Mouse (Mus musculus): ENCODE data around the gene Rsph1. TPM values are rescaled to one million over a fixed set of nuclear protein-coding genes. Genes with fewer than 3 reads are reported as not detected.
A peak's percentile ranks its signal among the peaks of the same experiment; 100 is the strongest.

Rsph1 gene
- total and polyA plus RNA-seq, 2 experiments from 2014 or later, result 0.27 to 1.6 TPM

DNA sequence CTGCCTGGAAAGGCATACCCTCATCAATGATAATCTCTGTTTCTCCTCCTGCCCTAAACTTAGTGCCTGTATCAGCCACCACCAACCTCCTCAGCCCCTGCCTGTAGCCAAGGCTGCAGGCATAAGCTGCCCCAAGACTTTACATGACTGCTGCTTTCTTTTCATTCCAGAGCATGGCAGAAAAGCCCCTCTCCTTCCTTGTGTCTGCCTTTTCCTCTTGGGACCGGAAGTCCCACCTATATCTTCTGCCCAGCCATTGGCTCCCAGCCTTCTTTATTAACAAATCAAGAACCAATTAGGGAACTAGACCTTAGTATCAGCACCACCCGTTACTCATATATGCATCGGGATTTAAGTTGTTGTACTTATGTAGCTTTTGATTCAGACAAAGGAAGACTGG lies 10.0 kb upstream of the Rsph1 start:
- H3K9ac ChIP-seq (replicated peaks; ENCODE audit: low read depth, low read length), result no peak overlapping the region
- ATAC-seq (ENCODE audit: insufficient read depth, low read depth) (no peak), DNase-seq (ENCODE audit: low spot score) (no peak)
- no peaks in the 10 kb centered on the region for H3K36me3 ChIP-seq (replicated peaks; ENCODE audit: control insufficient read depth, insufficient read depth, low read length)
- H3K4me3 ChIP-seq (ENCODE audit: low read depth, low read length), result no peak overlapping the region
- no peaks in the 10 kb centered on the region for H3K27me3 ChIP-seq (ENCODE audit: control insufficient read depth, insufficient read depth, low read length)
- H3K9me3 ChIP-seq (replicated peaks; ENCODE audit: control insufficient read depth, low read length), result no peaks in the 10 kb centered on the region
- TF ChIP-seq EP300 (IDR thresholded peaks at IDR 0.05; ENCODE audit: low read depth) (no peak), CTCF (IDR thresholded peaks at IDR 0.05; ENCODE audit: low read depth) (no peak)
- WGBS, result 69% methylated on average over 3 of the region's 3 CpGs
- H3K4me1 ChIP-seq (ENCODE audit: control insufficient read depth, insufficient read depth), result no peaks in the 10 kb centered on the region
- H3K4me2 ChIP-seq (ENCODE audit: low read depth, low read length), result no peak overlapping the region
- H3K27ac ChIP-seq (ENCODE audit: low read depth), result no peak overlapping the region

DNA sequence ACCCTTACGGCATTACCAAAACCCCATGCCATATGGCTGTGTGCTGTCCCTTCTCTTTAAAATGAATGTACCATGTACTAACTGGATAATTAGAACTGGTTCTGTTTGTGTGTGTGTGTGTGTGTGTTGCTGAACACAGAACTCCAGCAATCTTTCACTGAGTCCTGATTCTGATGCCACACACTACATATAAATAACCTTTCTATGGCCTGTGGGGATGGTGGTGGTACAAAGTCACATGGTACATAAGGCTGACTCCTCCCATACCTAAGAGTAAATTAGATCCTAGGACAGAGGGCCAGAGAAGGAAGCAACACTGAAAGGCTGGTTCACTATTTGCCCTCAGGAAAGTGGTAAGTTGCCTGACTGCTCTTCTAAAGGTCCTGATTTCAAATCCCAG lies 9.3 kb upstream of the Rsph1 start, which contains the start of gene Slc37a1:
TSS of gene Slc37a1 (plus strand) at position 301 of the 400 bp plus-strand sequence.
- DNase-seq (ENCODE audit: low spot score) (no peak), ATAC-seq (ENCODE audit: insufficient read depth, low read depth) (no peak)
- H3K9ac ChIP-seq (replicated peaks; ENCODE audit: low read depth, low read length), result no peak within 1 kb of the TSS
- no peaks in the 10 kb centered on the region for H3K27me3 ChIP-seq (ENCODE audit: control insufficient read depth, insufficient read depth, low read length)
- no peak for TF ChIP-seq EP300 (IDR thresholded peaks at IDR 0.05; ENCODE audit: low read depth)
- TF ChIP-seq CTCF (IDR thresholded peaks at IDR 0.05; ENCODE audit: low read depth), result no peak
- H3K4me3 ChIP-seq (ENCODE audit: low read depth, low read length), result no peak within 1 kb of the TSS
- H3K4me1 ChIP-seq (ENCODE audit: control insufficient read depth, insufficient read depth), result no peaks in the 10 kb centered on the region
- no peaks in the 10 kb centered on the region for H3K9me3 ChIP-seq (replicated peaks; ENCODE audit: control insufficient read depth, low read length)
- no peak within 1 kb of the TSS for H3K27ac ChIP-seq (ENCODE audit: low read depth)
- H3K4me2 ChIP-seq (ENCODE audit: low read depth, low read length), result no peak within 1 kb of the TSS
- 100% methylated on average over 1 of the region's 1 CpGs for WGBS
- no peaks in the 10 kb centered on the region for H3K36me3 ChIP-seq (replicated peaks; ENCODE audit: control insufficient read depth, insufficient read depth, low read length)

DNA sequence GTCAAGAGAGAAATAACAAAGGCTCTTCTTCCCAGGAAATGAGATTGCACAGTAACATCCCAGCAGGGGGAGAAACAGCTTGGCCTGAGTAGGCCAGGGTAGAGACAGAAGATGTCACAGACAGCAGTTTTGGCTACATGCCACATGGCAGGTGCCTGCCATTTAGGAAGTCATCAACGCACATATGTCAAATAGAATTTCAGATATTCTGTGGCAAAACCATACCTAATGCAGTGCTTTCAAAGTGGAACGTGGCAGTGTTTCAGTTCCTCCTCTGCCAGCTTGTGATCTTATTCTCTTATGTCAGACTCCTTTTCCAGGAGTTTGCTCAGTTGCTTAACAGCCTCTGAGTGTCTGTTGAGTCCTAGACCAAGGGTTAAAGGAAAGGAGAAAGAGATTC lies 8.7 kb upstream of the Rsph1 start:
- H3K9me3 ChIP-seq (replicated peaks; ENCODE audit: control insufficient read depth, low read length), result no peaks in the 10 kb centered on the region
- no peak for DNase-seq (ENCODE audit: low spot score)
- no peak for TF ChIP-seq EP300 (IDR thresholded peaks at IDR 0.05; ENCODE audit: low read depth)
- no peak for TF ChIP-seq CTCF (IDR thresholded peaks at IDR 0.05; ENCODE audit: low read depth)
- H3K4me1 ChIP-seq (ENCODE audit: control insufficient read depth, insufficient read depth), result no peaks in the 10 kb centered on the region
- H3K9ac ChIP-seq (replicated peaks; ENCODE audit: low read depth, low read length), result no peak overlapping the region
- no peak for ATAC-seq (ENCODE audit: insufficient read depth, low read depth)
- no peaks in the 10 kb centered on the region for H3K27me3 ChIP-seq (ENCODE audit: control insufficient read depth, insufficient read depth, low read length)
- no peaks in the 10 kb centered on the region for H3K36me3 ChIP-seq (replicated peaks; ENCODE audit: control insufficient read depth, insufficient read depth, low read length)
- WGBS, result 65% methylated on average over 2 of the region's 2 CpGs
- H3K27ac ChIP-seq (ENCODE audit: low read depth), result no peak overlapping the region
- H3K4me3 ChIP-seq (ENCODE audit: low read depth, low read length), result no peak overlapping the region
- no peak overlapping the region for H3K4me2 ChIP-seq (ENCODE audit: low read depth, low read length)

DNA sequence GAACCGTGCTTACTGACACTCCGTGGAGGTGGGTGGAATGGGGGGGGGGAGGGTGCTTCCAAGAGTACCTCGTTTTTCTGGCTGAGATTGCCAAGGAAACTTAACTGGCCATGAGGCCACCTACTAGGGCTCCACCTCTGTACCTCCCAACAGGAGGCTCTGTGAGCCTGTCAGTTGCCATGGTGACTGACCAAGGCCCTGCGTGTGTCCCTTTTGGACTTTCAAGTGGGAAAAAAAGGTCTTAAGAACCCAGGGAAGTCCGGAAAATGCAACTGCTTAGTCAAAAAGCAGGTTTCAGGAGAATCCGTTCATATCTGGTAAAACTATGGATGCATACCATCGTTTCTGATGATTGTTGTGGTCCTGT lies 5.5 kb upstream of the Rsph1 start:
- H3K27me3 ChIP-seq (ENCODE audit: control insufficient read depth, insufficient read depth, low read length), result no peaks in the 10 kb centered on the region

DNA sequence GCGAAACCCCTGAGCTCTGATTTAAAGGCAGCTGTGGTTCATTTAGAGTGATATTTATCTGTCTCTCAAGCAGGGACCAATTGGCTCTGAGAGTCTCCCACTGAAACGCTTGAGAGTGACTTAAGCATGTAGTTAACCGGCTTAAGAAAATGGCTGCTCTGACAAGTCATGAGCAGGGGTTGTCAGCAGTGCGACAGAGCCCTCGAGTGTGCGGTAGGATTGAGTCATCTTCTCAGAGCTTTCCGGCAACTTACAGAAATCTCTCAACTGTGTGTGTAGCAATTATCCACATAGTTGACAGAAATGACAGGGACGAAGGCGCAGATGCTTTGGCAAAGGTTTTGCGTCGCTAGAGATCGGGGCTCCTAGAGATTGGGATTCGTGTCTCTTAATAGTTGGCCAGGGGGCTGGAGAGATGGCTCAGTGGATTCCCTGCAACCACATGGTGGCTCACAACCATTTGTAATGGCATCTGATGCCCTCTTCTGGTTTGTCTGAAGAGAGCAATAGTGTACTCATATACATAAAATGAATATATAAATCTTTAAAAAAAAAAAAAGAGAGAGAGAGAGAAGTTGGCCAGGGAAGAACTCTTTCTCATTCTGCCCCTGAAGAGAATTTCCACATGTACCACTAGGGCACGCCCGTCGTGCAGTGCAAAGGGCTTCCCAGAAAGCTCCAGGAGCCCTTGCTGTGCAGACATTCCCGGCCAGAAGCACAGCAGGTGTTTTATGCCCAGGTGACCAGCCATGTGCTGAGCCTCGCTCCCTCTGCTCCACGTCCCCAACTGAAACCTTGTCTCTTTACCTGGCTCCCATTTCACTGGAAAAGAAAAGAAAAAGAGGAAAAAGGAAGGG lies 4.9 kb upstream of the Rsph1 start:
- ATAC-seq (ENCODE audit: insufficient read depth, low read depth) (no peak), DNase-seq (ENCODE audit: low spot score) (no peak)
- no peak overlapping the region for H3K4me3 ChIP-seq (ENCODE audit: low read depth, low read length)
- 45% methylated on average over 19 of the region's 19 CpGs for WGBS
- H3K4me2 ChIP-seq (ENCODE audit: low read depth, low read length), result no peak overlapping the region
- no peaks in the 10 kb centered on the region for H3K27me3 ChIP-seq (ENCODE audit: control insufficient read depth, insufficient read depth, low read length)
- H3K4me1 ChIP-seq (ENCODE audit: control insufficient read depth, insufficient read depth), result no peaks in the 10 kb centered on the region
- peak; percentile 34 for TF ChIP-seq CTCF (IDR thresholded peaks at IDR 0.05; ENCODE audit: low read depth)
- no peak for TF ChIP-seq EP300 (IDR thresholded peaks at IDR 0.05; ENCODE audit: low read depth)
- no peaks in the 10 kb centered on the region for H3K36me3 ChIP-seq (replicated peaks; ENCODE audit: control insufficient read depth, insufficient read depth, low read length)
- no peak overlapping the region for H3K9ac ChIP-seq (replicated peaks; ENCODE audit: low read depth, low read length)
- H3K9me3 ChIP-seq (replicated peaks; ENCODE audit: control insufficient read depth, low read length), result no peaks in the 10 kb centered on the region
- no peak overlapping the region for H3K27ac ChIP-seq (ENCODE audit: low read depth)

More for the DNA sequence above, 5.5 kb upstream of the Rsph1 start:
- DNase-seq (ENCODE audit: low spot score), result no peak
- H3K4me3 ChIP-seq (ENCODE audit: low read depth, low read length), result no peak overlapping the region
- H3K9ac ChIP-seq (replicated peaks; ENCODE audit: low read depth, low read length), result no peak overlapping the region
- no peak overlapping the region for H3K4me2 ChIP-seq (ENCODE audit: low read depth, low read length)
- 30% methylated on average over 7 of the region's 7 CpGs for WGBS
- no peak for ATAC-seq (ENCODE audit: insufficient read depth, low read depth)
- H3K36me3 ChIP-seq (replicated peaks; ENCODE audit: control insufficient read depth, insufficient read depth, low read length), result no peaks in the 10 kb centered on the region
- no peak overlapping the region for H3K27ac ChIP-seq (ENCODE audit: low read depth)
- no peaks in the 10 kb centered on the region for H3K4me1 ChIP-seq (ENCODE audit: control insufficient read depth, insufficient read depth)
- TF ChIP-seq EP300 (IDR thresholded peaks at IDR 0.05; ENCODE audit: low read depth) (no peak), CTCF (IDR thresholded peaks at IDR 0.05; ENCODE audit: low read depth) (no peak)
- no peaks in the 10 kb centered on the region for H3K9me3 ChIP-seq (replicated peaks; ENCODE audit: control insufficient read depth, low read length)

DNA sequence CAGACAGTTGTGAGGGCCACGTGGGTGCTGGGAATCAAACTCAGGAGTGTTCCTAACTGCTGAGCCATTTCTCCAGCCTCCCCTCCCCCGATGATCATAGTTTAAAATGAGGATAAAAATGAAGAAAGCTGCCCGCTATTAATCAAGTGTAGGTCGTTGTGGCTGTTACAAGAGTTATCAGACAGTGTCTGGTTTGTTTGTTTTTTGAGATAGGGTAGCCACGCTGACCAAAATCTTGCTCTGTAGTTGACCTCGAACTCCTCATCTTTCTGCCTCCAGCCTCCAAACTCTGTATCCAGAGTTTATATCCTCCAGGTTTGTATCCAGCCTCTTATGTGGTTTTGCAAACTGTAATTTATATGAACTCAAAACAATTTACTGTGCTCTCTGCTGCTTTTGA lies 3.1 kb upstream of the Rsph1 start:
- Histone ChIP-seq H3K9ac (replicated peaks; ENCODE audit: low read depth, low read length) (no peak overlapping the region), H3K9me3 (replicated peaks; ENCODE audit: control insufficient read depth, low read length) (no peaks in the 10 kb centered on the region), H3K4me3 (ENCODE audit: low read depth, low read length) (no peak overlapping the region), H3K27me3 (ENCODE audit: control insufficient read depth, insufficient read depth, low read length) (no peaks in the 10 kb centered on the region), H3K4me1 (ENCODE audit: control insufficient read depth, insufficient read depth) (no peaks in the 10 kb centered on the region), H3K27ac (ENCODE audit: low read depth) (no peak overlapping the region), H3K36me3 (replicated peaks; ENCODE audit: control insufficient read depth, insufficient read depth, low read length) (no peaks in the 10 kb centered on the region), H3K4me2 (ENCODE audit: low read depth, low read length) (no peak overlapping the region)
- ATAC-seq (ENCODE audit: insufficient read depth, low read depth), result no peak
- no peak for TF ChIP-seq CTCF (IDR thresholded peaks at IDR 0.05; ENCODE audit: low read depth)
- no peak for TF ChIP-seq EP300 (IDR thresholded peaks at IDR 0.05; ENCODE audit: low read depth)
- 54% methylated on average over 6 of the region's 6 CpGs for WGBS
- DNase-seq (ENCODE audit: low spot score), result no peak
